Mouse (Mus musculus): ENCODE data around the gene Lair1.
"Not testable (repeated sequence)": the region's sequence is repeated elsewhere in the genome, so short reads cannot be mapped to it uniquely, and the experiment has no call there.

Gene Lair1

GRCm38 (mm10) chr7:4063013-4063412 lies at the start of gene Lair1:
Lair1 (minus strand) TSS chr7:4063204.
- DNase-seq (ENCODE audit: low spot score) = no peak

- no peak for DNase-seq (ENCODE audit: low spot score)
Observed at GRCm38 (mm10) chr7:4111766-4112165, 48.8 kb upstream of the Lair1 start.

GRCm38 (mm10) chr7:4103411-4103810 lies 40.4 kb upstream of the Lair1 start:
- DNase-seq (ENCODE audit: low spot score) = no peak

GRCm38 (mm10) chr7:4101144-4101543 lies 38.1 kb upstream of the Lair1 start:
- no peak for DNase-seq (ENCODE audit: low spot score)

- DNase-seq (ENCODE audit: low spot score) = no peak
Observed at GRCm38 (mm10) chr7:4098832-4099231, 35.8 kb upstream of the Lair1 start.

- no peak for DNase-seq (ENCODE audit: low spot score)
Observed at GRCm38 (mm10) chr7:4098301-4098700, 35.3 kb upstream of the Lair1 start.

GRCm38 (mm10) chr7:4091170-4091569 lies 28.2 kb upstream of the Lair1 start:
- no peak for DNase-seq (ENCODE audit: low spot score)

GRCm38 (mm10) chr7:4088679-4089078 lies 25.7 kb upstream of the Lair1 start:
- DNase-seq (ENCODE audit: low spot score) = no peak

GRCm38 (mm10) chr7:4087896-4088480 lies 25.0 kb upstream of the Lair1 start:
- no peak for DNase-seq (ENCODE audit: low spot score)

GRCm38 (mm10) chr7:4087238-4087895 lies 24.4 kb upstream of the Lair1 start:
- no peak for DNase-seq (ENCODE audit: low spot score)

- no peak for DNase-seq (ENCODE audit: low spot score)
Observed at GRCm38 (mm10) chr7:4085562-4085961, 22.6 kb upstream of the Lair1 start.

GRCm38 (mm10) chr7:4084161-4084560 lies 21.2 kb upstream of the Lair1 start:
- DNase-seq (ENCODE audit: low spot score) = no peak

GRCm38 (mm10) chr7:4082804-4083203 lies 19.8 kb upstream of the Lair1 start:
- DNase-seq (ENCODE audit: low spot score) = no peak

- no peak for DNase-seq (ENCODE audit: low spot score)
Observed at GRCm38 (mm10) chr7:4081706-4082105, 18.7 kb upstream of the Lair1 start.

- DNase-seq (ENCODE audit: low spot score) = no peak
Observed at GRCm38 (mm10) chr7:4080552-4080951, 17.5 kb upstream of the Lair1 start.

GRCm38 (mm10) chr7:4079511-4079910 lies 16.5 kb upstream of the Lair1 start:
- DNase-seq (ENCODE audit: low spot score) = no peak

- DNase-seq (ENCODE audit: low spot score) = no peak
Observed at GRCm38 (mm10) chr7:4073144-4073543, 10.1 kb upstream of the Lair1 start.

- no peak for DNase-seq (ENCODE audit: low spot score)
Observed at GRCm38 (mm10) chr7:4071066-4071465, 8.1 kb upstream of the Lair1 start.

GRCm38 (mm10) chr7:4063714-4064425 lies 866 bp upstream of the Lair1 start:
- DNase-seq (ENCODE audit: low spot score) = no peak

- DNase-seq (ENCODE audit: low spot score) = not testable (repeated sequence)
Observed at GRCm38 (mm10) chr7:4060602-4061188, 2.3 kb downstream of the Lair1 start.

GRCm38 (mm10) chr7:4026794-4027421 lies 36.1 kb downstream of the Lair1 start:
- DNase-seq (ENCODE audit: low spot score) = peak; percentile 5

GRCm38 (mm10) chr7:4004636-4005035 lies 58.4 kb downstream of the Lair1 start:
- DNase-seq (ENCODE audit: low spot score) = not testable (repeated sequence)

Measured in urinary bladder, postnatal 14 days (tissue).